Mouse (Mus musculus): ENCODE measurements around the gene Olfr1416. TPM values are rescaled to one million over a fixed set of nuclear protein-coding genes. Genes with fewer than 3 reads are reported as not detected.

Gene Olfr1416
- polyA plus RNA-seq (2012): not detected in 2 replicates

DNA sequence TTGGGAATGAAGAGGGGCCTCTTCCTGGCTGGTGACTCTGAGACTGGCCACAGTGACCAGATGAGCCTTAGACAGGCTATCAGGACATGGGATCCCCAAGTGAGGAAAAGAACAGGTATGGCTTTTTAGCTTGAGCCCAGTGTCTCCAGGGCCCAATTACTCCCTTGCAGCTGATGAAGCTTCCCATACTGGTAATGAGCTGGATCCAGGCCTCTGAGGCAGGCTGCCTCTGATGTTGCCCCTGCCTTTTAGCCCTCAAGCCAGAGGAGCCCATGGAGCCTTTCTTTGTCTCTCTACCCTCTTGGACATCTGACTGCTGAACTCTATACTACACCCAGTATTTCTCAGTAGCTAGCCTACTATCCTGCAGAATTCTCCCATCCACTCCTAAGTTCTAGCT is at the start of gene Olfr1416:
Olfr1416 (minus strand) TSS at position 101 of the 400 bp plus-strand sequence.
- no peak for TF ChIP-seq GATA1 (IDR thresholded peaks at IDR 0.05; ENCODE audit: low read length)

DNA sequence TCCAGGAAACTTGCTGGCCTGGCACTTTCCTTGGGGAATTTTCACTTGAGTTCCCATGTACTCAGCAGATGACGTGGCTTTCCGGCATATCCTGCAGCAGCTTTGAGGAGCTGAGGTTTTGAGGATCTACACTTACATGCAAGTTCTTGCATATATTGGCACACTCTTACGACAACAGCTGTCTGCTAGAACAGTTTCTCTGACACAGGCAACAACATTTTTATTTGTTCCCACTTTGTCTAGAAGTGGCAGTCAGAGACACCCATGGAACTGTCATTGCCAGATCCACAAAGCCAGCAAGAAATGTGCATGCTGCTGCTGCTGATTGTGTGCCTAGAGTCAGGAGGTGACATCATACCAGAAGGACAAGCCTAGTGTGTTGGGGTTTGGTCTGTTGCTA is 38.9 kb upstream of the Olfr1416 start:
- TF ChIP-seq GATA1 (IDR thresholded peaks at IDR 0.05; ENCODE audit: low read length): no peak

- TF ChIP-seq GATA1 (IDR thresholded peaks at IDR 0.05; ENCODE audit: low read length): no peak
Measured at GRCm38 (mm10) chr1:92521376-92521775, 36.5 kb upstream of the Olfr1416 start.

GRCm38 (mm10) chr1:92519046-92519445 is 34.1 kb upstream of the Olfr1416 start:
- TF ChIP-seq GATA1 (IDR thresholded peaks at IDR 0.05; ENCODE audit: low read length): no peak

DNA sequence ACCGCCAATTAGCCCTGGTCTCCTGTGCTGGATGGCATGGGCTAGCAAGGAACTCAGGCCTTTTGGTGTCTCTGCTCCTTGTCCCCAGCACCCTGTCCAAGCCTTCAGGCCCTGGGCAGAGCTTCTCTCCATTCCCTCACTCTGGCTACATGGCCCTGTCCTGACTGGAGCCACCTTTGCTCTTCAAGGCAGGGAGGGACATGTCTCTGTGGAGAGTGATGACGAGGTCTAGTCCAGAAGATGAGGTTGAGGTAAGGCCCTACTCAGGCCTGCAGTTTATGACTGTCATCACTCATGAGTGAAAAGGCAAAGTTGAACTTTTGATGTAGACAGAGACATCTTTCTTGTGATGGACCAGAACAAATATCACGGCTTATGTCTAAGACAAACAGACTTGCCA is 33.6 kb upstream of the Olfr1416 start, which contains the start of gene Olfr1414:
Olfr1414 (minus strand) TSS at position 101 of the 400 bp plus-strand sequence.
- no peak for TF ChIP-seq GATA1 (IDR thresholded peaks at IDR 0.05; ENCODE audit: low read length)

DNA sequence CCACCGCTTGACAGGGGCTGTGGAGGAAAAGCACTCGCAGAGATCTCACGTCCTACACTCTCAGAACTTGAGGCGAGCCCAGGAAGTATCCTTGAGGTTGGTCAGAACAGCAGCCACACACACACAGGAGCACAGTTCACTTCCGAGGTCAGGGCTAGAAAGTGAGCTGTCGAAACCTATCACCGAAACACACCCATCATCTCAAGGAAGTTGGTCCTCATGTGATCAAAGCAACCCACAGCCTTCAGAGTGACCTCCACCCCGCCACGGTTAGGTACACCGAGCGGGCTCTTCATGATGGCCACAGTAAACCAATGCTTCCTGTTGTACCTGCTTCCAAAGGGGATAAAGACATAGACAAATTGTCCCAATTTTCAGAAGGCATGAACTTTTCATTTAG is 30.5 kb upstream of the Olfr1416 start:
- no peak for TF ChIP-seq GATA1 (IDR thresholded peaks at IDR 0.05; ENCODE audit: low read length)

DNA sequence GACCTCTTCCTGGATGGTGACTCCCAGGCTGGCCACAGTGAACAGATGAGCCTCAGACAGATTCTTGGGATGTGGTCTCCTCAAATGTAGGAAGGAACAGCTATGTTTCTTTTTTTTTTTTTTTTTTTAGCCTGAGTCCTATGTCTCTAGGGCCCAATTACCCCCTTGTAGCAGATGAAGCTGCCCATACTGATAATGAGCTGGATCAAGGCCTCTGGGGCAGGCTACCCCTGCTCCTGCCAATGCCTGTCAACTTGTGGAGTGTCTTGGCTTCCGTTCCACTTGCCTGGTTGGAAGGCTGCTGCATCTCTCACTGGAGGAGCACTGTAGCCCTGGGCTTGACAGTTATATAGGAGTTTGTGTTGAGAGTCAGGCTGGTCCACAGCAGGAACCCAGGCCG is 11.1 kb upstream of the Olfr1416 start, which contains the start of gene Olfr1415:
Olfr1415 (minus strand) TSS at position 101 of the 400 bp plus-strand sequence.
- no peak for TF ChIP-seq GATA1 (IDR thresholded peaks at IDR 0.05; ENCODE audit: low read length)

DNA sequence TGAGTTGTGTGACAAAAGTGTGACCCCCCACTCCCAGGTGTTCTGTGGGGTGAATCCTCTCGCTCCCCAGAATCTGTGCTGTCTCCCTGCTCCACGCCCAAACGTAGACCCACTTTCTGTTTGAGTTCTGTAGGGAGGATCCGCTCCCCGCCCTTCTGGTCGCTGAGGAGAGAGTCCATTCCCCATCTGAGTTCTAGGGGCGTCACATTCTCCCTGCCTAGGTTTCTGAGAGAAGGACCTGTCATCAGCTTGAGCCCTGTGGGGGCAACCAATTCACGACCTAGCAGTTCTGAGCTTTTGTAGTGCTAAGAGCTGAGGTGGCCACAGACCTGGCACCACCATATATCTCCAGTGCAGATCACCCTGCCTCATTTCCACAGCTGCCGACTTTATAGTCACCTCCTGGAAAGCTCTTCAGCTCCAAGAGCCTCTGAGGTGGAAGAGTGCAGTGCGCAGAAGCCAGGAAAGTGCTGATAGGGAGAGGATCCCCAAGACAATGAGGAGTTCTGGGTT is 10.8 kb downstream of the Olfr1416 start:
- no peak for TF ChIP-seq GATA1 (IDR thresholded peaks at IDR 0.05; ENCODE audit: low read length)

DNA sequence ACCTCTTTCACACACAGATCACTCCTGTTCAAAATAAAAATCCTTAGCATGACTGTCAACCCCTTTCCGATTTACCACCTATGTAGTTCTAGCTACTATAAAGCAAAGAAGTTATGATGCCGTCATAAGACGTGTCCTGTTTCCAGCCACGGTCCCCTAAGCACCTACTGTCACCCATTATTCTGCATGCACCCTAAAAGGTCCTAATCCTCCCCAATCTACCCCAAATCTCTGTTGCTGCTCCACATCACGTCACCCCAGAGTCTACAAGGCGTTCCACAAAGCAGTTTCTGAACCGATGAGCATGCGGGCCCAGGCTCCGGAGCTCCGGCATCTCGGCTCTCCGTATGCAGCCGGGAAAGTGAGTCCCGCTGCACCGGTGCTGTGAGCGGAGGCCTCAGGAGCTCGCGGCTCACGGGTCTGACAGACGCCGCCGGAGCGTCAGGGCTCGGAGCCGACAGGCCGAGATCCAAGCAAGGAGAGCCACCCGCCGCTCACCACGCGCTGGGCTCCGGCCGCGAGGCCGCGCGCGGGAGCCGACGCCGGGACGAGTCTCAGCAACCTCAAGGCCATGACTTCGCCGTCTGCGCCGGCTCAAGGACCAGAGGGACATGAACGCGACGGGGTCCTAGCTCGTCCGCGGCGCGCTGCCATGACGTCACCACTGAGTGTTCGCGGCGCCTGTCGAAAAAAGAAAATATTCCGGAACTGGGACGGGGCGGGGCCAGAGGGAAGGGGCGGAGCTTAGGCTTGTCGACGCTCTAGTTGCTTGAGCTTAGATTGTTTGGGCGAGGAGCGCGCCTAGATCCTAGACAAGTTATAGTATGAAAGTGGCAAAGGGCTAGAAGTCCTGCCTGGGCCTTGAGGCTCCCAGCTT is 11.5 kb downstream of the Olfr1416 start, which contains the start of gene Ndufa10:
Ndufa10 (minus strand) TSS at position 696 of the 877 bp plus-strand sequence.
- TF ChIP-seq GATA1 (IDR thresholded peaks at IDR 0.05; ENCODE audit: low read length): no peak

DNA sequence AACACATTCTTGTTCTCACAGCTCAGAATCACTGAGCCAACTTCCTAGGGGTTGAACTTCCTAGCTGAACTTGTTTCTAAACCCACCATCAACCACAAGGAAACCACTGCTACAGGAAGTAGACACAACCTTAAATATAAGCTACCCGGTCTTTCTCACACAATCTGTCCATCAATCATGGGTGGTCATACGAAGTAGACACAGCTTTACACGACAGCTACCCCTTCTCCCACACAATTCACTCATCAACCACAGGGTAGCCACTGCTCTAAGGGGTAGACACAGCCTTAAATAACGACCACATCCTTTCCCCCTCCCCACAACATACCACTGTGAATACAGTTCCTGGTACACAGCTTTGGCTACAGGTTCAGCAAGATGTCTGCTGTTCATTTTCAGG is 16.0 kb downstream of the Olfr1416 start:
- TF ChIP-seq GATA1 (IDR thresholded peaks at IDR 0.05; ENCODE audit: low read length): no peak

GRCm38 (mm10) chr1:92458416-92458815 is 26.5 kb downstream of the Olfr1416 start:
- TF ChIP-seq GATA1 (IDR thresholded peaks at IDR 0.05; ENCODE audit: low read length): no peak

- TF ChIP-seq GATA1 (IDR thresholded peaks at IDR 0.05; ENCODE audit: low read length): no peak
Measured at GRCm38 (mm10) chr1:92457758-92458157, 27.2 kb downstream of the Olfr1416 start.

- no peak for TF ChIP-seq GATA1 (IDR thresholded peaks at IDR 0.05; ENCODE audit: low read length)
Measured at GRCm38 (mm10) chr1:92453751-92454445, 31.0 kb downstream of the Olfr1416 start.

DNA sequence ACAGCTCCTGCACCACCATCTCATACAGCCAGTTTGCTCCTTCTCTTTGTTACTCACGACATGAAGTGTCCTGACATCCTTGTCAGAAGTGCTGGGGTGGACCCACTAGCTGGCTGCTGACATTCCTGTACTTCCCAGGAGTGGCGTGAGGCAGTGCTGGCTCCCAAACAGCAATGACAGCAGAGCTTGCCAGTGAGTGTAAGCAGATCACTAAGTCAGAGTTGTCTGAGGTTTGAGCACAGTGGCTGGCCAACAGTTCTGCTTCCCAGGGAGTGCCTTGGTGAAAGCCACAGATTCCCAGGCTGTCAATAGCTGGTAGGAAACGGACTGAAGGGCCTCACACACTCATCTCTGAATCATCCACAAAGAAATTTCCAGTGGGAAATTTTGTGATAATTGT is 36.6 kb downstream of the Olfr1416 start:
- no peak for TF ChIP-seq GATA1 (IDR thresholded peaks at IDR 0.05; ENCODE audit: low read length)

DNA sequence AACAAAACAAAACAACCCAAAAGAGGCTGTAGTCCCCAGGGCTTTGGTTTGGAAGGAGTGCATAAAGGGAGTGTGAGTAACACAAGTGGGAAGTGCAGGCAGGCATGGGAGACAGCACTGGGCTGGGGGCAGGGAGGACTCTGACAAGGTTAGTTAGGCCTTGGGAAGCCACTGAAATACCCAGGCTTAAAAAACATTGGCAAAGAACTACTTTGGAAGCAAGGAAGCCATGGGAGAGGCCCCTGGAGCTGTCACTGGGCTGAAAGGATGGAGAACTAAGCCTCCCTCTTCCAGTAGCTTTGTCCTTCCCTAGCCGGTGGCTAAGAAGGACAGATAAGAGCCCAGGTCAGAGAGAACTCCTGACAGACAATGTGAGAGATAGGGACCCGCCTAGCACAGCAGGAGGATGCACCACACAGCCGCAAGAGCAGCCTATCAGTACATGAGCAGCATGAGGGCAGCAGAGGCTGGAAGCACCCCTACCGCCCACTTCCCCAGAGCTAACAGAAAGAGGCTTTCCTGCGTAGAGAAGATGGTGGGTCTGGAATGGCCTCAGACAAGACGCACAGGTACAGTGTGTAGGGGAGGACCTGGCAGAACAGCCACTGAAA is 43.4 kb downstream of the Olfr1416 start:
- TF ChIP-seq GATA1 (IDR thresholded peaks at IDR 0.05; ENCODE audit: low read length): no peak

Measured in G1E-ER4 (cell line).